Mouse (Mus musculus) ES-Bruce4 (cell line): ENCODE results near the gene Mmp17. TPM values are rescaled to one million over a fixed set of nuclear protein-coding genes. Genes with fewer than 3 reads are reported as not detected.

ENCODE experiments used
- H3K27ac ChIP-seq: 2 replicates; pipeline ENCODE4 v1.5.1; 2012; ENCODE audit warnings: low read length, inconsistent platforms; ENCODE audit not compliant: insufficient read depth
- H3K27me3 ChIP-seq: 2 replicates; pipeline ENCODE4 v1.6.1; 2012; ENCODE audit warnings: mild to moderate bottlenecking, low read length, inconsistent platforms; ENCODE audit not compliant: control insufficient read depth, poor library complexity, insufficient read depth, severe bottlenecking
- H3K36me3 ChIP-seq: 2 replicates; pipeline ENCODE4 v1.6.1; 2012; ENCODE audit warnings: inconsistent platforms, mild to moderate bottlenecking, low read length, moderate library complexity; ENCODE audit not compliant: control insufficient read depth, poor library complexity, insufficient read depth, severe bottlenecking
- H3K4me1 ChIP-seq: one replicate; pipeline ENCODE4 v1.8.1; 2011; ENCODE audit warnings: low read length; ENCODE audit not compliant: control insufficient read depth, insufficient read depth
- H3K4me3 ChIP-seq: 2 replicates; pipeline ENCODE4 v1.5.1; 2011; ENCODE audit warnings: low read depth, mild to moderate bottlenecking, low read length
- H3K9ac ChIP-seq: 2 replicates; pipeline ENCODE4 v1.6.1; 2012; ENCODE audit warnings: low read depth, mild to moderate bottlenecking, inconsistent platforms; ENCODE audit not compliant: poor library complexity, severe bottlenecking
- H3K9me3 ChIP-seq: replicated peaks from 2 replicates; pipeline ENCODE4 v1.6.1; 2012; ENCODE audit warnings: mild to moderate bottlenecking, low read length, inconsistent platforms; ENCODE audit not compliant: control insufficient read depth, poor library complexity, insufficient read depth, severe bottlenecking
- CTCF ChIP-seq: IDR thresholded peaks from one replicate; pipeline ENCODE4 v1.8.1; 2011; ENCODE audit warnings: low read depth, low read length
- EP300 ChIP-seq: IDR thresholded peaks from 2 replicates; pipeline ENCODE4 v1.6.1; 2011; ENCODE audit warnings: low read depth, low read length; ENCODE audit not compliant: insufficient read depth
- POLR2A ChIP-seq: IDR thresholded peaks from one replicate; pipeline ENCODE4 v1.8.1; 2011; ENCODE audit warnings: low read length; ENCODE audit not compliant: insufficient read depth
- polyA plus RNA-seq: library from polyadenylated mRNA; stranded (reverse); fragments of >200 nt; gene quantifications from 2 replicates; pipeline ENCODE4 v1.2.4, GENCODE M21; 2011; ENCODE audit warnings: low read depth; ENCODE audit not compliant: missing spikeins, insufficient read depth, insufficient read length

Mmp17 gene
- polyA plus RNA-seq, 1 experiment = 5.9 TPM

DNA sequence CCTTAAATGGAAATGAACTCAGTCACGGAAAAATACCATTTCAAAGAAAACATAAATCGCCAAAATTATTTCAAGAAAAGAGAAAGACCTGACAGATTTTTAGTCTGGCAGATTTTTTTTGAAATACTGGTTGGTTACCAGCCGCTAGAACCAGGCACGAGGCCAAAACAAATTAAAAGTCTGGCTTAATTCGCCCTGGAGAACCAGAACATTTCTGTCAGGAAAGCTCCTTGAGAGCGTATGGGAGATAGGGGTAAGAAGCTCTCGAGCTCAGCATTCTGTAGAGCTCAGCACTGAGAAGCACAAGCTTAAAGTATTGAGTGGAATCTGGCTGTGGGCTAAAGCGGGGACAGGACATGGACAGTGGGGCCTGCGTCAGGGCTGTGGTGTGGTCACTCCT lies 38.2 kb upstream of the Mmp17 start:
- Histone ChIP-seq H3K4me1 (no peaks in the 10 kb centered on the region), H3K36me3 (peaks cover 12% of the 10 kb centered on the region), H3K27ac (no peak overlapping the region), H3K9ac (no peak overlapping the region), H3K9me3 (no peaks in the 10 kb centered on the region), H3K4me3 (no peak overlapping the region), H3K27me3 (no peaks in the 10 kb centered on the region)
- no peak for TF ChIP-seq POLR2A
- no peak for TF ChIP-seq EP300
- TF ChIP-seq CTCF = no peak

DNA sequence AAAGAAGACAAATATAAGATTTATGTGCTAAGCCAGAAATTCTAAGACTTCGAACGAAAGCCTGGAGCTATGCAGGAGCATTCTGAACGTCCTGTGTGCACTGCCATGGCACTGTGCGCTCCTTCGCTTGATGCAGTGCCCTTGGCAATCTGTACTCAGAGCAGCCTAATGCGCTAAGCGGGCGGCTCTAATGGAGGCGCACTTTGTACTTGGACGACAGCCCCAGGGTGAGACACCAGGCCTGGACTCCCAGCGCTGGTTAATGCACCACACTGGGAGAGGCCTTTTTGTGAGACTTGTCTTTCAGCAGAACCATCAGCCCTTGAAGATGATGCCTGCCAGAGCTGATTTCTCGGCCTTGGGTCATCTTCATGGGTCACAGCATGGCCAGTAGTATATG lies 34.3 kb upstream of the Mmp17 start:
- H3K9ac ChIP-seq = no peak overlapping the region
- H3K4me3 ChIP-seq = no peak overlapping the region
- no peaks in the 10 kb centered on the region for H3K9me3 ChIP-seq
- peaks cover 23% of the 10 kb centered on the region for H3K36me3 ChIP-seq
- TF ChIP-seq POLR2A (no peak), EP300 (no peak), CTCF (no peak)
- no peak overlapping the region for H3K27ac ChIP-seq
- H3K4me1 ChIP-seq = no peaks in the 10 kb centered on the region
- H3K27me3 ChIP-seq = no peaks in the 10 kb centered on the region

DNA sequence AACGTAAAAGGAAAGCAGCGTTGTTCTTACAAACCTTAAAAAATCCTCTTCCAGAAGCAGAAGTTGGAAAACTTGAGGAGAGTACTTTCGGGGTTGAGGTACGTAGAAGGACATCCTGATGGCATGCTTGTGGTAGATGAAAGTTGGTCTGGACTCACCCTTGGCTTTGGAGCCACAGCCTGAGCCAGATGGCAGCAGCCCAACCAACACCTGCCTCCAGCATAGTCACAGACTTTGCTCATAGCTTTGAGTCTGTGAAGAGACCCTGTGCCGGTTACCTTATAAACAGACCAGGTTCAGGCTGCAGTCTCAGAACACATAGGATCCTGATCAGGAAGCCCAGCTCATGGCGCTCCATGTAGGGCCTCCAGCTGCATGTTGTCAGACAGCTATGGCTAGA lies 33.2 kb upstream of the Mmp17 start:
- Histone ChIP-seq H3K27ac (no peak overlapping the region), H3K9me3 (no peaks in the 10 kb centered on the region), H3K27me3 (no peaks in the 10 kb centered on the region), H3K4me1 (no peaks in the 10 kb centered on the region), H3K36me3 (peaks cover 27% of the 10 kb centered on the region), H3K4me3 (no peak overlapping the region), H3K9ac (no peak overlapping the region)
- TF ChIP-seq POLR2A (no peak), CTCF (no peak)

DNA sequence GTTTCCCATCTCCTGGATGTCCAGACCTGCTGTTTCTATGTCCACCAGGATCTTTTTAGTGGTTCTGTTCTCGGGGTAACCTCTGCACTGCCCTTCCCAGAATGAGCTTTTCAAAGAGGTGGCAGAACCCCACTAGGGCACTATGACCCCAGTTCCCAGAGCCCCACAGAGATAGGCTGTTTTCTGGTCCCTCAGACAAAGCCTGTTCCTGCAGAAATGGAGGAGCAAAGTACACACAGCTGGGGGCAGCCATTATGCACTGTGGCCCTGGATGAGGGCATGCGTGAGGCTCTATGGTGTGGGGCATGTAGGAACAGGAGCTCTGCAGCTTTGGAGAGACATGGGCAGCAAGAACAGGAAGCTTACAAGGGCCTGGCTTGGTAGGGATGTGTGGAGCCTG lies 32.0 kb upstream of the Mmp17 start:
- no peak for TF ChIP-seq CTCF
- TF ChIP-seq POLR2A = no peak
- TF ChIP-seq EP300 = no peak
- H3K36me3 ChIP-seq = peaks cover 27% of the 10 kb centered on the region
- no peak overlapping the region for H3K27ac ChIP-seq

DNA sequence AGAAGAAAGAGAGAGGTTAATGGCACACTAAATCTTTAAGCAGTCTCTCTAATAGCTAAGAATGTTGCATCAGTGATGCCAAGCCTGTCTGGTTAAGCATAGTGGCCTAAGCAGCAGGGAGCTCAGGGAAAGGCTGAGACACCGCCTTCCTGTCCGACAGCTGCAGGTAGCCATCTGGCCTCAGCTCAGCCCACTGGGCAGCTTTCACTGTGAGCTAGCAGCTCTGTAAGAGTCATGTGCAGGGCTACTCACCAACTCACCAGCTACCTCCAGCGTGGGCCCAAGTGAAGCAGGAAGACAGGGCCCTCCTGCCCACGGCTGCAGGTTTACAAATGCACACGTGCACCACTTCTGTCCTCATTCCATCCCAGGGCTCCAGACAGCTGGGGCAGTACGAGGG lies 30.3 kb upstream of the Mmp17 start:
- Histone ChIP-seq H3K27ac (no peak overlapping the region), H3K9me3 (no peaks in the 10 kb centered on the region), H3K4me1 (no peaks in the 10 kb centered on the region), H3K9ac (no peak overlapping the region), H3K4me3 (no peak overlapping the region), H3K36me3 (peaks cover 27% of the 10 kb centered on the region), H3K27me3 (no peaks in the 10 kb centered on the region)
- no peak for TF ChIP-seq EP300
- no peak for TF ChIP-seq CTCF
- no peak for TF ChIP-seq POLR2A

More for the DNA sequence above, 32.0 kb upstream of the Mmp17 start:
- H3K4me3 ChIP-seq = no peak overlapping the region
- no peaks in the 10 kb centered on the region for H3K27me3 ChIP-seq
- H3K9me3 ChIP-seq = no peaks in the 10 kb centered on the region
- H3K9ac ChIP-seq = no peak overlapping the region
- H3K4me1 ChIP-seq = no peaks in the 10 kb centered on the region

DNA sequence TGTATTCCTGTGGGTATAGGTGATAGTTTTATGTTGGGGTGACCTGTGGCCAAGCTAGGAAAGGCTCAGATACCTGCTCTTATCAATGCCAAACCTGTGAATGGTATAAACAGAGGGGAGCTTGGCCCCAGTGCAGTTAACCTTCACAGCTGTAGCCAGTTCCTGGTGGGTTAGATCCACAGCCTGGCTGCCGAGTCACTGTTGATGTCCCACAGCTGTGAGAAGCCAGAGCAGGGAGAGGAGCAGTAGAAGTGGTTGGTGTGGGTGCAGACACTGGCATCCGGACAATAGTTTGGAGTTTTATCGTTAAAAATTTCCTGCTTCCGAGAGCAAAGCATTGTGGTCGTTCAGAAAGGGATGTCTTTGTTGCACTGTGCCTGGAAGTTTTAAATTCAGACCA lies 25.4 kb upstream of the Mmp17 start:
- peaks cover 24% of the 10 kb centered on the region for H3K36me3 ChIP-seq
- no peaks in the 10 kb centered on the region for H3K27me3 ChIP-seq
- H3K4me1 ChIP-seq = no peaks in the 10 kb centered on the region
- H3K9ac ChIP-seq = no peak overlapping the region
- TF ChIP-seq CTCF (no peak), POLR2A (no peak), EP300 (no peak)
- no peak overlapping the region for H3K27ac ChIP-seq
- no peaks in the 10 kb centered on the region for H3K9me3 ChIP-seq
- no peak overlapping the region for H3K4me3 ChIP-seq
